18 mouse cellular contexts compared by ENCODE assay signal in the genomic region with DNA sequence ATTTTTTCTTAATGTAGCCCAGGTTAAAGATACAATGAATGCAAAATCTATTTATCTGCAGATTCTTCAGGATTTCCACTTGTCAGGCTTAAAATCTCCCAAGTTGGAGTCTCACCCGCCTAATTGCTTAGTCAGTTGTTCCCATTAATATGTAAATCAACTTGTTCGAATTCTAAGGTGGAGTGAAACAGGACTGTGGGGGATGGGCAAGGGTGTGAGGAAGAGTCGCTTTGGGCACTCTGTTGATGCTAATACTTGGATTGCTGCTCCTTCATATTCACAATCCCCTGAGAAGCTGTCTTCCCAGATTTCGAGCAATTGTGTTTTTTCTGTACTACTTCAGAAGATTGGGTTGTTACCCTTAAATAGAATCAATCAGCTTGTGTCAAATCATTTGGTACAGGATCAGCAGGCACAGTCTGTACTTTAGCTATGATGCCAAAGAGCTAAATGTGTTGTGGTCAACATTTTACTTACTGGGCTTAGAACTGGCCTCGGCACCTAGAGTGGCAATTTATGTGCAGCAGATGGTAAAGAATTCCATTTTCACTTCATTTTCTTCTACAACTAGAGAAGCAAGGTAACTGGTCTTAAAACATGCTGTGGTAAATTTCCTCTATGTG.
DNase-seq lines count a peak whose midpoint lies in the region; ATAC-seq and TF ChIP-seq lines count a peak whose summit lies in the region.
"Had no signal": no experiment of that assay in that cellular context is flagged by ENCODE, and none has a peak within 500 bp of the region (broad histone marks: within the 10 kb centered on the region; RNA-seq: fewer than 3 reads in every experiment).

No protein-coding gene starts in this region.

- H3K4me1 ChIP-seq in hindbrain, embryonic 11.5 days (replicated peaks; ENCODE audit: control insufficient read depth, insufficient read depth, low read length) = no peaks in the 10 kb centered on the region
- H3K4me1 ChIP-seq in hindbrain, postnatal 0 days (ENCODE audit: insufficient read depth, low read length) = no peaks in the 10 kb centered on the region
- H3K4me1 ChIP-seq in kidney, embryonic 16.5 days (ENCODE audit: insufficient read depth, low read length) = no peaks in the 10 kb centered on the region
- H3K4me1 ChIP-seq: heart, embryonic 13.5 days; limb, embryonic 15.5 days had no signal

- no peak overlapping the region for H3K27ac ChIP-seq in hindbrain, embryonic 11.5 days (ENCODE audit: low read depth, low read length)
- H3K27ac ChIP-seq in hindbrain, postnatal 0 days = no peak overlapping the region
- no peak overlapping the region for H3K27ac ChIP-seq in kidney, embryonic 16.5 days (ENCODE audit: low read length)
- H3K27ac ChIP-seq: heart, embryonic 13.5 days; limb, embryonic 15.5 days; macrophage had no signal

- WGBS in hindbrain, embryonic 11.5 days = 28% methylated on average over 5 of the region's 5 CpGs
- WGBS in hindbrain, postnatal 0 days = 27% methylated on average over 5 of the region's 5 CpGs
- WGBS in kidney, embryonic 16.5 days = 51% methylated on average over 5 of the region's 5 CpGs

- H3K9ac ChIP-seq in hindbrain, embryonic 11.5 days (ENCODE audit: low read depth, low read length) = no peak overlapping the region
- no peak overlapping the region for H3K9ac ChIP-seq in hindbrain, postnatal 0 days (replicated peaks; ENCODE audit: low read length)
- no peak overlapping the region for H3K9ac ChIP-seq in kidney, embryonic 16.5 days (replicated peaks; ENCODE audit: low read length)
- H3K9ac ChIP-seq: heart, embryonic 13.5 days; limb, embryonic 15.5 days had no signal

- no peaks in the 10 kb centered on the region for H3K9me3 ChIP-seq in hindbrain, embryonic 11.5 days (ENCODE audit: control insufficient read depth, low read length)
- H3K9me3 ChIP-seq in hindbrain, postnatal 0 days (ENCODE audit: low read length) = peaks cover 6% of the 10 kb centered on the region; the same call in 1 of the 2 replicates
- peaks cover 5% of the 10 kb centered on the region; the same call in 1 of the 2 replicates for H3K9me3 ChIP-seq in kidney, embryonic 16.5 days (ENCODE audit: low read length)
- H3K9me3 ChIP-seq: limb, embryonic 15.5 days had no signal

- ATAC-seq in hindbrain, embryonic 11.5 days (ENCODE audit: low FRiP score) = peak; percentile 64; the same call in 1 of the 2 replicates
- ATAC-seq in hindbrain, postnatal 0 days = no peak
- ATAC-seq in kidney, embryonic 16.5 days (ENCODE audit: low FRiP score, low TSS enrichment) = no peak
- ATAC-seq: activated CD4-positive, CD25-positive, alpha-beta regulatory T cell, adult 4 months; intestine, embryonic 16.5 days had no signal

- peak; percentile 27 for DNase-seq in hindbrain, embryonic 11.5 days (ENCODE audit: low spot score)
- no peak for DNase-seq in hindbrain, postnatal 0 days (ENCODE audit: low spot score)
- DNase-seq in retina, postnatal 1 day = peak; percentile 14
- DNase-seq in retina, embryonic 14.5 days (ENCODE audit: low spot score) = no peak
- peak; percentile 28 for DNase-seq in embryo, embryonic 11 days
- DNase-seq in heart, adult 8-10 months (ENCODE audit: low spot score) = no peak
- no peak for DNase-seq in right cerebral cortex, postnatal 25 days
- DNase-seq: adrenal gland, postnatal 25 days; B cell, adult 2 months; gastrocnemius, postnatal 36 days; kidney, postnatal 14 days; lung, adult 2 months had no signal

- no peak overlapping the region for H3K4me3 ChIP-seq in hindbrain, embryonic 11.5 days (ENCODE audit: low read depth, low read length)
- H3K4me3 ChIP-seq in hindbrain, postnatal 0 days (ENCODE audit: low read length) = no peak overlapping the region
- H3K4me3 ChIP-seq in kidney, embryonic 16.5 days (ENCODE audit: low read length) = no peak overlapping the region
- H3K4me3 ChIP-seq: heart, embryonic 13.5 days; limb, embryonic 15.5 days had no signal

- no peak overlapping the region for H3K4me2 ChIP-seq in hindbrain, embryonic 11.5 days (replicated peaks; ENCODE audit: low read depth, low read length)
- no peak overlapping the region for H3K4me2 ChIP-seq in hindbrain, postnatal 0 days (ENCODE audit: low read depth, low read length)
- H3K4me2 ChIP-seq in kidney, embryonic 16.5 days (replicated peaks; ENCODE audit: low read depth, low read length) = no peak overlapping the region
- H3K4me2 ChIP-seq: heart, embryonic 13.5 days; limb, embryonic 15.5 days had no signal

- TF ChIP-seq CTCF in hindbrain, postnatal 0 days (IDR thresholded peaks at IDR 0.05; ENCODE audit: low read depth) = no peak

- H3K36me3 ChIP-seq in hindbrain, embryonic 11.5 days (ENCODE audit: control insufficient read depth, insufficient read depth, low read length) = no peaks in the 10 kb centered on the region
- no peaks in the 10 kb centered on the region for H3K36me3 ChIP-seq in hindbrain, postnatal 0 days (ENCODE audit: insufficient read depth, low read length)
- H3K36me3 ChIP-seq in kidney, embryonic 16.5 days (ENCODE audit: insufficient read depth, low read length) = no peaks in the 10 kb centered on the region
- H3K36me3 ChIP-seq: heart, embryonic 13.5 days; limb, embryonic 15.5 days had no signal

- no peaks in the 10 kb centered on the region for H3K27me3 ChIP-seq in hindbrain, embryonic 11.5 days (ENCODE audit: control insufficient read depth, insufficient read depth, low read length)
- H3K27me3 ChIP-seq in hindbrain, postnatal 0 days (ENCODE audit: insufficient read depth, low read length) = no peaks in the 10 kb centered on the region
- H3K27me3 ChIP-seq in kidney, embryonic 16.5 days (ENCODE audit: insufficient read depth, low read length) = no peaks in the 10 kb centered on the region
- H3K27me3 ChIP-seq: heart, embryonic 13.5 days; limb, embryonic 15.5 days had no signal

Comparison
In these comparisons a context has a peak if more than half of its experiments do, and no peak if none do; other contexts are left out.
1. DNase-seq: peak in hindbrain, embryonic 11.5 days (single experiment), retina, postnatal 1 day (single experiment) and embryo, embryonic 11 days (single experiment); none in hindbrain, postnatal 0 days (single experiment), retina, embryonic 14.5 days (single experiment), heart, adult 8-10 months (single experiment) and right cerebral cortex, postnatal 25 days (single experiment).